Mouse (Mus musculus): ENCODE measurements around the gene Foxp4.

The Foxp4 gene

DNA sequence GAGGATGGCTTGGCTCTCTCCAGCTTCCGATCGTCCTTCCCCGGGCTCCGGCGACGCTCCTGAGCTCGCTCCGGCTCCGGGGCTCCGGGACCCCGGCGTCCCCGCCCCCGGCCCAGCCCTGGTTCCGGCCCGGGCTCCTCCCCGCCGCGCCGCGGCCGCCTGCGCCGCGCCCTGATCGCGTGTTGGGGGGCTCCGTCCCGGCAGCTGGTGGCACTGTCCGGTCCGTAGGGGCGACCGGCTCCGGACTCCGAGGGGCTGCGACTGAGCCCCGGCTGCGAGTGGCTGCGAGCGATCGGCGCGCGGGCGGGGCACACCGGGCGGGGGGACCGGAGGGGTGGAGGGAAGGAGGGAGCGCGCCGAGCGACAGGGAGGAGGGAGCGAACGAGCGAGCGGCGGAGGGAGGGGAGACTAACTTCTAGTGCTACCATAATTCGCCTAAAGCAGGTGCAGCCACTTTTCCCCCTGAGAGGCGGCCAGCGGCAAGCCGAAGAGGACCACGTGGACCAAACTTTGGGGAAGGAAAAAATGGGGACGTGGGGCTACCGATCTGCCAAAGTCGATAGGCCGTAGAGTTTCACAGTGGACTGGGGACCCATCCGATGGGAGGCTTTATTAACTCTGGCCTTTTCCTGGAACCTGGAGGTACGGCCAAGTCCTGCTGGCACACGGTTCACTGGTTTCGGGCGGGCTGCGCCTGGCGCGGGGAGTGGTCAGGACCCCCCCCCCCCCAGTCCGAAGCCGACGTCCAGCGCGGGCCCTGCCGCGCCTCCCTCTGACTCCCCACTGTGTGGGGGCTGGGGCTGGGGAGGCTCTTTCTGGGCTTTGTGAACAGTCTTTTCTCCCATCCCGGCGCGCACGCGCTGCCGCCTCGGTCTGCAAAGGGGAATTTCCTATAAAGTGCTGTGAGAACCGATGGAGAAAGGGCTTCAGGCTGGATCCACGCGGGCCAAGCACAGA, at the start of gene Foxp4:
TSS of gene Foxp4 (minus strand) at position 263 of the 957 bp plus-strand sequence.
- DNase-seq: peak; percentile 53 to 66

DNA sequence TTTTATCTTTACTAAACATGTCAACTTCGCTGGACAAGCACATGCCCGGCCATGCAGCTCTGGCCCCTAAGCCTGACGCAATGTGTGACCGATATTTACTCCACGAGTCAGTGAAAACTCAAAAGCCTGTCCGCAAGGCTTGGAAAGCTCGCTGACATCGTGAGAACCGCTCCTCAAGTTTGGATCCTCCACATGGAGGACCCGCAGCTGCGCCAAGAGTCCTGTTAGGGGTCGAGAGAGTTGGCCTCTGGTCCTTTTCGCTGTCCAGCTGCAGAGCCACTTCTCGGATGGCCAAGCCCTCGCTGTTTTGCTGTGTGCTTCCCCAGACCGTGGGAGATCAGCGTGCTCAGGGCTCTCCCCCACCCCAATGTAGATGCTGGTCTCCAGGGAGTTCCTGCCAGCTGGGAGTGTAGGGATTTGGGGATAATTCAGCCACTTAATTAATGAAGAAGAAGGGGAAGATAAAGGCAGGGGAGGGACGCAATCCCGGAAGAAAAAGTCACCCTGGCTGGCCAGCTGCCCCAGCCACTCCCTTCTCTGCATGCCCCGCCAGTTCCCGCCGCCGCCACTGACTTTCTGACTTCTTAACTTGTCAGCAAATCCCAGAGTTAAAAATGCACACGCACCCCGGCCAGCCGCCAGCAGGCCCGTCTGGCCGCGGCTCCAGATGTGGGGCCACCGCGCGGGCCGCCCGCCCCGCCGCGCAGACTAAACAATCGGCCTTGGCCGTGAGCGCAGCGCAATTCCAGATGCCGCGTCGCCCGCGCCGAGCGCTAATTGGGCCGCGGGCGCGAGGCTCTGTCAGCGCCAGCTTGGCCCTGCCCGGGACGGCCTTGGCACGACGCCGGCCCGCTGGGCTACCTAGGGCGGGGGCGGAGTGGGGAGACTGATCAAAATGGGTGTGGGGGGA, 49.4 kb upstream of the Foxp4 start:
- DNase-seq: peak; percentile 4 to 31

DNA sequence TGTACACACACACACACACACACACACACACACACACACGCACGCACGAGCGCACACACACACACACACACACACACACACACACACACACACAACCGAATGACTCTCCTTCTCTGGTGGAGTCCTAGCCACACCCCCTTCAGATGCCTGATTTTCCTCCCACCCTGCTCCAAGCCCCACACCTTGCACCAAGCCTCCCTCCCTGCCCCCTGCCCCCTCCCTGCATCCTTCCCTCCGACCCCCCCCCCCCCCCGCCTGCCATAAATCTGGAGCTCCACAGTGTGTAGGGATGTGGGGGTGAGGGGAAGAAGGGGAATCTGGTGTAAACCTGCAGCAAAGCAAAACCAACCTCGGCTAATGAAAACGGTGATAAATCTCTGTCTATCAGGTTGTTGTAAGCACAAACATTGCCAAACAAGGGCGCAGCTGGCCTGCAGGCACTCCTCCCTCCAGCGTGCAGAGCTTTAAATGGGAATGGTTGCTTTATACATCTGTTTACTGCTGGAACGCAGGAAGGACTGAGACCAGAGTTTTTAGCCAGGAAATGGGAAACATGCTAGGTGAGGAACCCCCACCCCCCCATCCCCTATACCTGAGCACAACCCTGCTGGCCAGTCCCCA, 41.5 kb upstream of the Foxp4 start:
- DNase-seq: no peak

DNA sequence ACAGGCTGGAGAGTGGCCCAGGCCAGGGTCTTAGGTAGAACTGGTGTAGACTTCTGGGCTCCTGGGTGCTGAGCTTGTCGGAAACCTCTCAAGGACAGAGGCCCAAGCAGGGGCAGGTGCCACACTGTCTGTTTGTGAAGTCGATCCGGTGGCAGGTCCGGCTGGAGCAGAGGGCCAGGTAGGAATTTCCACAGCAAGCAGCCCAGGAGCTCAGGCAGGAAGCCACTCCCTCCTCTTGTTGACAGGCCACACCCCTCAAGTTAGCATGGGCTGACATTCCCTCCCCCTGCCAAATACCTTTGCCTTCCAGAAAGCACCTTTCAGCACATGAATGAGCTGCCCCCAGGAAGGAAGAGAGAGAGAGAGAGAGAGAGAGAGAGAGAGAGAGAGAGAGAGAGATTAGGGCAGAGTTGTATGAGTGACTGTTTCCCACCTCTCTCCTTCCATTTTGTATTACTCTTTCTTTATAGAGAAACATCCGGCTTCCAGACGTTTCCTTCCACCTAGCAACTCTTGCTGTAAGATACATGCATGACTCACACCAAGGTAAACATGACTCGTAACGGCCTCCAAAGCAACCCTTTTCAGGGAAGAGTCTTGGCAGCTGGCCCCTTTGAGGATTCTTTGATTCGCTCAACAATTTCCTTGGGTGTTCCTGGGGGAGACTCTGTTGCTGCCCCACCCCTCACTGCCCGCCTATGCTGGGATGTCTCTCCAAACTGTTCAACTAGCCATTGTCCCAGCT, 33.8 kb upstream of the Foxp4 start:
- no peak for DNase-seq

DNA sequence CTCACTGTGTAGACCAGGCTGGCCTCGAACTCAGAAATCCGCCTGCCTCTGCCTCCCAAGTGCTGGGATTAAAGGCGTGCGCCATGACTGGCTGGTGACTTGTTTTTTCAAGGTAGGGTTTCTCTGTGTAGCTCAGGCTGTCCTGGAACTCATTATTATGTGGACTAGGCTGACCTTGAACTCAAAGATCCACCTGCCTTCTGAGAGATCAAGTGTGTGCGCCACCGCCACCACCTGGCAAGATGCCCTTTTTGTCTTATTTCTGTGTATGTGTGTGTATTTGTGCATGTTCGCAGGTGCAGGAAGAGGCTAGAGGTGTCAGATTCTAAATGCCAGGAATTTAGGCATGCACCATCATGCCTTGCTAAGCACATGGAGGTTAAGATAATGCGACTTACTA, 32.0 kb upstream of the Foxp4 start:
- DNase-seq: no peak

DNA sequence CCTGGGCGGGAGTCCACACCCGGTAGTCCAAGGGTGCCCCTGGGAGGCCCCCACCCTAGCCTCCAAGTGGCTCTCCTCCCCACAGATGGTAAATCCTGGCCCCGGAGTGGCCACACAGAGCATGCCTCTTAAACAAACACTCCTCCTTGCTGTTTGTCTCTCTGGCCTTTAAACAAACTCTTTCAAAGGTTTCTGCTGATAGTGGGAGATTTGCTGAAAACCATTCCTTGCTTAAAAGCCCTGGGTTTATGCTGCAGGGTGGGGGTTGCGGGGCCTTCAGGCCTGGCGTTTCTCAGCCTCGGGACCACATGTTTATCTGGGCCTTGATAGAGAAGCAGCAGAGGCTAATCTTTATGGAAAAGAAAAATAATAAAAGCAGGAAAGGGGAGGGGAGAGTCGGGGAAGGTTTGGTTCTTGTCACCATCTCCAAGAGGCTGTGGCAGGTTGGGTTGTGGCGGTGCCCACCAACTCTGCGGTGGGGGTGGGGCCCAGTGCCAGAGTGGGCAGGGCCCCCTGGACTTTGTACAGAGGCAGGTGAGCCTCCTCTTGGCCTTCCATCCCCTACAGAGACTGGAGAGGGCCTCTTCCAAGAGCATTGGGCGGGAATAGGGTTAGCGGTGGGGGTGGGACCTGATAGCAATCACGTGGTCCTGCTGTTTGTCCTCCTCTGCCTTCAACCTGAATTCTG, 30.8 kb upstream of the Foxp4 start:
- DNase-seq: no peak

DNA sequence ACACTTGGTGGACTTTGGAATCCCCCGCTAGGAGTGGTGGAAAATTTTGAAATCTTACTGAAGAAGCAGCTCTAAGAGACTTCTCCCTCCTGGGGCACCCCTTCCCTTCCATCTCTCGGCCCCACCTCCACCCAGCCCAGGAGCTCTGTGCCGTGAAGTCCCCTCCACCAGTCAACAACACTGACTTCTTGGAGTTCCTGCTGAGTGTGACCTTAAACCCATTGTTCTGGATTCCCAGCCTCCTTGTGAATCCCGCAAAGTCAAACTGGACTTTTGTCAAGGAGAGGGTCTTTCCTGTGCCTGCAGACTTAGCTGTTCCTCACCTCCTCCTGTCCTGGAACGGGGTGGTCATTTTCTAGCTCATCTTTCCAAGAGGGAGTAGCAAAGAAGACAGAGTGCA, 28.8 kb upstream of the Foxp4 start:
- no peak for DNase-seq

DNA sequence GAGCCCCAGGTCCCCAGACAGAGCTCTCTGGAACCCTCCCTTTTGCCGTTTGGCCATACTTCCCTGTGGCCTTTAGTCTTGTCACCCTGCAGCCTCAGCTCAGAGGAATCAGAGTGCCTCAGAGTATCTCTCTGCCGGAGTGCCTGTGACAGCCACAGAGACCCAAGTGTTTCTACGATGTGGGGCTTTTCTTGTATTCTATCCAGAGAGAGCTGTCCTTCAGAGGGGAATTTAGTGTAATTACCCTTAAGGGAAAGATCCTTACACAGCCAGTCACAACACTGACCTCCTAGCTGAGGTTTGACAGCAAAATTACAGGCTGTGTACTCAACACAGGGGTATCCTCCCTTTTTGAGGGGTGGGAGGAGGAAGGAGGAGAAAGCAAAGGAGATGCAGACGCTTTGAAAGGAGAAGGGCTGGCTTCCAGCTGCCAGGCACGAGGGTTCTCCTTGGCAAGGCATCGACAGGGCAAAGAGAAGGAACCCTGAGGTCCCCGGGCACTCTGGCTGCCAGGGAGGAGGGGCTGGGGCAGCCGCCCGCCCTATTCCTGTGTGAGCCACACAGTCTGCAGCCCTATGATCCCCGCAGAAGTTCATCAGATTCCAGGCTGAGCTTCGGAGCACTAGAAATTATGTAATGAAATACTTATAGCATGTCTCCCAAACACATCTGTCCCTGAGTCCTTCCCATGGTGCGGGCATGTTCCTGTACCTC, 28.1 kb upstream of the Foxp4 start:
- no peak for DNase-seq

DNA sequence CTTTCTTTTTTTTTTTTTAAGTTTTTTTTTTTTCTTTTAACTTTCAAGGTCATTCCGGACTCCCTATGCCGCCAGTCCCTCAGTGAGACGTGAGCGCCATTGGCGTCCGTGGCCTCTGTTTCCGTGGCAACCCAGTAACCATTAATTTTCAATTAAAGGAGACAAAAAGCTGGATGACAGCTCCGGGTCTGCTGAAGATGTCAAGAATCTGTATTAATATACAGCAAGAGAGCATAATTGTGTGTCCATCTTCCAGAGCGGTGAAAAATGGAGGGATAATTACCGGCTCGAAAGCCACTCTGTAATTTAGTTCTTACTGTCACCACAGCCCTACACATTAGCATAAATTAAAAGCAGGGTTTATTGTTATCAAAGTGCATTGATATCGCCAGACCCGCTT, 27.0 kb upstream of the Foxp4 start:
- DNase-seq: no peak

DNA sequence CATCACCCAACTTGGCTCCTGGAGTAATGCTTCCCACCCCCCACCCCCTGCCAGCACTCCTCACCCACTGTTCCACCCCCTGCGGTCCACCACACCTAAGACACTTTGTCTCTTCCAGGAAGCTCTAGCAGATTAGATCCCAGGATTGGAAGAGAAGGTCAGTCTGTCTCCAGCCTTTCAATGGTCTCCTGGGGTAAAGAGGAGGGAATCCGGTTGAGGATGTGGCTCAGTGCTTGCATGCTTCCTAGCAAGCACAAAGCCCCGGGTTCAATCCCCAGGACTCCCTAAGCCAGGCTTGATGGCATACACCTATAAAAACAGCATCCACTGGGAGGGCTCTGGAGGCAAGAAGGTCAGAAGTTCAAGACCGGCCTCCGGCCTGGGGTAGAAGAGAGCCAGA, 26.4 kb upstream of the Foxp4 start:
- no peak for DNase-seq

DNA sequence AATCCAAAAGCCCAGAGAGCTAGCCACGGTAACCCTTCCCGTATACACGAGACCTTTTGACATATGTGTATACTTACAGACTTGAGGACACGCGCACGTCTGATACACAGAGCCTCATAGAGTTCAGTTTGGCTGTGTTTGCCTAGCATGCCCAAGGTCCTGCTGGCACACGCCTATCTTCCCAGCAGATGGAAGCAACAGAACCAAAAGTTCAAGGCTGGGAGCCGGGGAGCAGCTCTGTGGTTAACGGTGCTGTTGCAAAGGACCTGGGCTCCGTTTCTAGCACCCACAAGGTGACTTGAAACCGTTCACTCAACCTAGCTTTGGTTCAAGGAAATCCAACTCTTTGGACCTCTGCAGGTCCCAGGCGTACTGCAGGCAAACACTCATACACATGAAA, 25.0 kb upstream of the Foxp4 start:
- no peak for DNase-seq

DNA sequence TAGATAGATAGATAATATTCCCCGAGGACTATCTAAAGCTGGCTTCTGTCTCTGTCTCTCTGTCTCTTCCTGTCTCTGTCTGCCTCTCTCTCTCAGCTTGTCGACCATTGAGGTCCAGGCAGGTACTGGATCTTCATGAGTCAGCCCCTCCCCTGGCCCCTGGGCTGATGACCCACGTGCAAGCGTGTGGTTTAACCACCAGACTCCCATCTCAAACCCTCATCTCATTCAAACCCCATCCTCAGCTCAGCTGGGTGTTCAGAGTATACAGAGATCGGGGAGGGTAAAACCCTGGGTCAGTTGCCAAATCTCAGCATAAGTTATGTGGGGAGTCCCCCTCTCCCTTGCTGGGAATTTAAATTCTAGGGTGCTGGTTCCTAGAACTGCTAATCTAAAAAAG, 24.3 kb upstream of the Foxp4 start:
- no peak for DNase-seq

DNA sequence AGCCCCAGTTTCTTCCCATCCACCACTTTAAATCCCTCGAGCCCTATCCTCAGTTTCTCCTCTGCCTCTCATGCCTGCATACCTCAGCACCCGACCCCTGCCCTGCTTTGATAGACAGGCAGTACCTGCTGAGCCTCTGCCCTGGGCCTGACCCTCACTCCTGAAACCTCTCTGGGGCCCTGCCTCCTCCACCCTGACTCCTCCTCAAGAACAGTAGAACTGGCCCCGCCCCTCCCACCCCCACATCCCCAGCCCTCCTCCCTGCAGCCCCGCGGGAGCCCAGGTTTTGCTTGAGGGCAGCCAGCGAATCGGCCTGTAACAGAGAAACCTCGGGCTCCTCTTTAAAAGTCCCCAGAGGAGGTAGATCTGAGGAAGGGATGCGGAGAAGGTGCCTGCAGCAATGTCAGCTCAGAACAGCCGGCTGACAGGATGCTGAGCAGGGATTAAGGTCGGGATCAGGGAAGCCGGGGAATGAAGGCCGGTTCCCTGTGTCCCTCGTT, 22.5 kb upstream of the Foxp4 start:
- DNase-seq: no peak

DNA sequence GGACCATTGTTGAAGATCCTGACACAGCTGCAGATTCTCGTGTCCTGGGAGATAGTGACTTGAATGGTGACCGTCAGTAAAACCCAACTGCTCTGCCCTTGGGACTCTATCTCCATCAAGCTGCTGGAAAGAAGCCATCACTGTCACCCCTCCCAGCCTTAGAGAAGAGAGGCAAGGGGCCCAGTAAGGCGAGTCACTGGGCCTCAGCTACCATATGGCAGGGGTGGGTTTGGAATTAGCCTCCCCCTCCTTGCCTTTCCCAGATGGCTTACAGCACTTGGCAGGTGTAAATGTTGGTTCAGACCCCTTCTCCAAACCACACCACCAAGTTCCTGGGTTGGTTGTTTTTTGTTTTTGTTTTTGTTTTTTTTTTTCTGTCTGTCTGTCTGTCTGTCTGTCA, 21.7 kb upstream of the Foxp4 start:
- DNase-seq: no peak

DNA sequence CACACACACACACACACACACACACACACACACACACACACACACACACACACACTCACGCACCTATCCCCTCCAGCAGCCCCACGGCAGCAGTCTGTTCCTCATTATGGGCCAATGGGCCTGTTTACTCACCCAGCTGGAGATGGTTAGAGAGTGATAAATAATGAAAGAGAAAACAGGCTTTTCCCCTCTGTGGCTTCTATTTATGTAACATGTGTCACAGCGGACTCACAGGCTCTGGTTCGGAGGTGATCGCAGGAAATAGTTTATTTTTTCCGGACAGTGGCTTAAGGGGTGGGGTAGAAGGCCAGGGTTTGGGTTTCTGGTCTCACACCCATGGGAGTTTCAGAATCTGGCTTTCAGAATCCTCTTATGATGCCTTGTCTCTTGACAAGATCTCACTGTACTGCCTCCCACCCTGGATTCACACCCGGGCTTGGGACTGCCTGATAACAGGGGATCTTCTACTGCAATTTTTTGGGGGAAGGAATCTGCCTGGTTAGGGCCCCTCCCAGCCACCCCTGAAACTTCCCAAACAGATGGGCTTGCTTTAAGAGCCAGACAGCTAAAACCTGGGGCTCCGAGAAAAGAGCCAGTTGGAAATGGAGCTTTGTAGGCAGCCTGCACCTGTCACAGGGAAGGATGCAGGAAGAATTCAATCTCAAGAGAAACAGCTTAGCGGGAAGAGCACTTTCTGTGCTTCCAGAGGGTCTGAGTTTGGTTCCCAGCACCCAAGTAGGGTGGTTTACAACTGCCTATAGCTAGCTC, 18.8 kb upstream of the Foxp4 start:
- DNase-seq: no peak

DNA sequence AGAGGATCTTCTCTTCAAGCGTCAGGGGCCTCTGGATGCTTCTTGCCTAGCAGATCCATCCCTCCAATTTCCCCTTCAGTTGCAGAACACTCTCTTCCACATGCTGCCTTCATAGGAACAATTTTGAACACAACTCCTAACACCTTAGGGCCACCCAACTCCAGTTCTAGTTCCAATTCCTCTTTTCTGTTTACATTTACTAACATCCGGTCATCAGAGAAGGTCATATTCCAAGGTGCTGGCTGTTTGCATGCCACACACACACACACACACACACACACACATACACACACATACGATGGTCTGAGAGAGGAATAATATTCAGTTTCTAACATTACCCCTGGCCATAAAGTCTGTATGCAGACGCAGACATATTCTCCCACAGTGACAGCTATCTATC, 17.6 kb upstream of the Foxp4 start:
- no peak for DNase-seq

DNA sequence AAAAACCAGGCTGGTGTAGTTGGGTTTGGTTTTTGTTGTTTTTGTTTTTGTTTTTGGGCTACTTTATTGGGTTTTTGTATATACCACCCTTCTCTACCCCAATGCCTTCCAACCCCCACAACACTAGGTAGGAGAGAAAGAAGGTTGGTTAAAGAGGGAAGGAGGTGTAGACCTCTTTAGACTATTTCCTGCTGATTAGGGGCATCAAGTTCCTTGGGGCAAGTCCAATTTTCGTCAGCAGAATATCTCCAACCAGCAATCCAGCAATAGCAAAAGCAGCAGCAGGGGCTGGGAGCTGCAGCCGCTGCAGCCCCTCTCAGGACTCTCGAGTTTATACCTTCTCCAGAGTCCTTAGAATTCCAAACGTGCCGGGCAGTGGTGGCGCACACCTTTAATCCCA, 14.4 kb upstream of the Foxp4 start:
- DNase-seq: no peak

DNA sequence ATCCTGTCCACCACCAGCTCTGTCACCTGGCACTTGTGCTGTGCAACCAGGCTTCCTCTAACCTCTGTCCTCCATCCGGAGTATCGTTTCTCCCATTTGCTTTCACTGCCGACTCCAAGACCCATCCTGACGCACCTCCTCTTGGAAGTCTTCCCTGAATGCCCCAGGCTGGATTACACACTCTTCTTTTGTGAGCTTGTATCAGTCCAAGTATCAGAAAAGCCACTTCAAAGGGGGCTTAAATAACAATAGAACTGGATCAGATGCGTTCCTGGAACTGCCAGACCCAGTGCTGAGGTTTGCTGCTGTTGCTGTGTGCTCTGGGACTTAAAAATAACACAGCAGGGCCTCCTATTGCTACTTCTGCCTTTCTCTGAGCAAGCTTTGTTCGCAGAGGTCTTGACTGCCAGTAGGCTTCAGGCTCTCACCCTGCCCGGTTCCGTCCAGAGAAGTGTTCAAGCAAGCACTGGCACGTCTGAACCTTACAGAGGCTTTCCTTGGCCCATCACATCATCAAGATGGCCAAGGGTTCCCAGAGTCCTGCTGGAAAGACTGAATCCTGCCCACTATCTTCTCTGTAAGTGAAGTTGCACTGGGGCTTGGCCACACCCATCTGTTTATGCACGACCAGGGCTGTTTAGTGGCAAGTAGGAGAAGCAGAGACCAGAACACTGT, 13.6 kb upstream of the Foxp4 start:
- DNase-seq: no peak

DNA sequence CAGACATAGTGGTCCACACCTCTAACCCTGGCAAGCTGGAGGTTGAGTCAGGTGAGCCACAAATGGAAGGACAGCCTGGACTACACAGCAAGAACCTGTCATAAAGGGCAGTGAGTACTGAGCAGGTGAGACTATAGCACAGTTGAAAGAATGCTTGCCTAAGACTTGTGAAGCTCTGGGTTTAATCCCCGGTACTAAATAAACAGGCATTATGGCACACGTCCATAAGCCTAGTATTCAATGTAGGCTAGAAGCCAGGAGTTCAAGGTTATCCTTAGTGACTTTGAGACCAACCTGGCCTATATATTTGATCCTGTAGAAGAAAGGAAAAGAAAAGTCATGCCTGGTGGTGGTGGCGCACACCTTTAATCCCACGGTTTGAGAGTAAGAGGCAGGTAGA, 12.1 kb upstream of the Foxp4 start:
- DNase-seq: no peak

DNA sequence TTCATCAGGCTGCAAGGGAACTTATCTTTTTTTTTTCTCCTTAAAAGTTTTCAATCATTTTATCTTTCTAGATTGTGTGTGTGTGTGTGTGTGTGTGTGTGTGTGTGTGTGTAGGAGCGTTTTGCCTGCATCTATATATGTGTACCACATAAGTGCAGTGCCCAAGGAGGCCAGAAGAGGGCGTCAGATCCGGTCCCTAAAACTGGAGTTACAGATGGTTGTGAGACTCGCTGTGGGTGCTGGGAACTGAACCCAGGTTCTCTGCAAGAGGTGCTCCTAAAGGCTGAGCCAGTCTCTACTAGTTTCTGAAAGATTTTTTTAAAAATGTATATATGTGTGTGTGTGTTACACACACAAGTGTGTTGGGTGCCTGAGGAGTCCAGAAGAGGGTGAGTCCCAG, 5.0 kb upstream of the Foxp4 start:
- no peak for DNase-seq

Data from cerebellum, adult 18-20 months (tissue).